Mouse (Mus musculus) embryonic facial prominence, embryonic 12.5 days (tissue): ENCODE measurements around the gene Tmigd3. TPM values are rescaled to one million over a fixed set of nuclear protein-coding genes. Genes with fewer than 3 reads are reported as not detected.

Source experiments
- ATAC-seq: fragments of 200-750 bp; cut with Nextera tagmentation; 2 replicates; pipeline ENCODE4 v1.8.0; 2017; ENCODE audit not compliant: insufficient number of reproducible peaks, insufficient read depth, low FRiP score, low TSS enrichment
- H3K27ac ChIP-seq: fragments of 300-500 bp; sonication (generic); 2 replicates; pipeline ENCODE4 v1.5.1; 2016; ENCODE audit warnings: mild to moderate bottlenecking
- H3K27me3 ChIP-seq: fragments of 300-500 bp; sonication (generic); 2 replicates; pipeline ENCODE4 v1.6.1; 2016; ENCODE audit warnings: mild to moderate bottlenecking, moderate library complexity
- H3K36me3 ChIP-seq: fragments of 300-500 bp; sonication (generic); 2 replicates; pipeline ENCODE4 v1.6.1; 2016; ENCODE audit warnings: mild to moderate bottlenecking
- H3K4me1 ChIP-seq: fragments of 300-500 bp; sonication (generic); 2 replicates; pipeline ENCODE4 v1.6.1; 2016
- H3K4me2 ChIP-seq: fragments of 300-500 bp; sonication (generic); replicated peaks from 2 replicates; pipeline ENCODE4 v1.6.1; 2016; ENCODE audit warnings: mild to moderate bottlenecking, moderate library complexity
- H3K4me3 ChIP-seq: fragments of 300-500 bp; sonication (generic); 2 replicates; pipeline ENCODE4 v1.5.1; 2016; ENCODE audit warnings: mild to moderate bottlenecking
- H3K9ac ChIP-seq: fragments of 300-500 bp; sonication (generic); 2 replicates; pipeline ENCODE4 v1.6.1; 2016; ENCODE audit warnings: mild to moderate bottlenecking, moderate library complexity
- H3K9me3 ChIP-seq: fragments of 300-500 bp; sonication (generic); 2 replicates; pipeline ENCODE4 v1.6.1; 2016; ENCODE audit warnings: mild to moderate bottlenecking, moderate library complexity
- WGBS: fragments of 180-500 bp; shearing (Covaris S2); methylation state at CpG from one replicate; pipeline ENCODE4 v1.1.7; 2016; 5-methylcytosine and 5-hydroxymethylcytosine counted together
- polyA plus RNA-seq: library from polyadenylated mRNA; unstranded; fragments of >200 nt; fragmentation: Nextera tagmentation; extraction: Ambion mirVana; gene quantifications from 2 replicates; pipeline ENCODE4 v1.2.1, GENCODE M21; 2016

Tmigd3 gene
- polyA plus RNA-seq, 1 experiment from 2014 or later, result not detected

DNA sequence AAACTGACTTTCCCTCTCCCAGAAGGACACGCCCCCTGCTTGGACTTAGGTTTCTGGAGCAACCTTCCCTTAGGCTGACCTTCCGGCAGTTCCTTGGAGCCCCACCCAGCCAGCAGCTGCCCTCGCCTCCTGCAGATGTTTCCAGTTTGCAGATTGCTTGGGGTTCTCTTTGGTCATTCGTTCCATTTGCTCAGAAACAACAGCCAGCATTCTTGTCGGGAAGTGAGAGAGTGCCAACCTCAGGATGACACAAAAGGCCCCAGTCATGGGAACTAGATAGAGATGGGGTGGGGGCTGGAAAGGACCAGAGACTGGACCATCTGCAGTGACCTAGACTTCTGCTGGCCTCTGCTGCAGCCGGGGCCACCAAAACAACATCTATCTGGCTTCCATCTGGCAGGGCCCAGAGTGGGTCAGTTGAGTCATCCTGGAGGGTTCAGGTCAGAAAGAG, 23.3 kb downstream of the Tmigd3 start:
- Histone ChIP-seq H3K4me3 (no peak overlapping the region), H3K27ac (no peak overlapping the region), H3K36me3 (no peaks in the 10 kb centered on the region), H3K4me1 (peaks cover 25% of the 10 kb centered on the region; the same call in 1 of the 2 replicates), H3K27me3 (no peaks in the 10 kb centered on the region), H3K4me2 (no peak overlapping the region), H3K9me3 (no peaks in the 10 kb centered on the region), H3K9ac (no peak overlapping the region)
- WGBS, result 19% methylated on average over 6 of the region's 6 CpGs
- no peak for ATAC-seq

DNA sequence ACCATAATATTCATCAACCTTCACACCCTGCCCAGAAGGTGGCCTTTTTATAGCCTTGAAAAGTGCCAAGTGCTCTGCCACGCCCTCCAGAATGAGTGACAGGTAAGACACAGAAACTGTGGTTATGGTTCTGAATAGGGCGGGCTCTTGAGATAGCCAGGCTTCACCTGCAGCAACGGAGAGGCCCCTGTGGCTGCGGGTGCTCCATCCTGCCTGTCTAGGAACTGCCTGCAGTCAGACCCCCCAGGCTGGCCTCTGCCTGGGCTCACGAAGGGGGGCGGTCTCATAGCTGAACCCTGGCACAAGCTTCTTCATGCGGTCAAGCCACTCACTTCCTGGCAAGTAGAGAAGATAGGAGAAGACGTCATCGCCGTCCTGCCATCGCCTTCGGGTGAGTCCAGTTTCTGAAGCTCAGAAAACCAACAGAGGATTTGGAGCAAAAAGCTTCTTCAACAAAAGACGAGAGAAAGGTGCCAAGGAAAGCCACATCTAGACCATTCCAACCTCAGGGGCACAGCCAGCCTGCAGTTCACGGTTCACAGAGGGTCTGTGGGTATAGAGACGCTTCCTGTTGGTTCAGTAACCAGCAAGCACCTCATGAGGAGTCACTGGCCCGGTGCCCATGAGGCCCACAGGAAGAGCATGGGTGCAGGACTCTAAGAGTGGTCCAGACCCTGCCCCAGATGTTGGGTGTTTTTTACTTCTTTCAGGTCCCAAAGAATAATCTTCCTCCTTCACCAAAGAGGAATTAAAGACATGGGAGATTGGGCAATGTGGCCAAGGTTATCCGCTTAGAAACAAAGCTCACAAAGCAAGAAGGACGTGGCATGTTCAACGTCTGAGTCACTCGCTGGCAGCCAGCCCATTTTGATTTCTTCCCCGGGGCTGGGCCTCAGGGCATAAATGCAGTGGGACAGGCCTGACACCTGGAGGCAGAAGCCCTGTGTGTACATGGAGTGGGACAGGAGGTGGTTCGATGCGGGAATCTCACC, 24.2 kb downstream of the Tmigd3 start:
- 81% methylated on average over 23 of the region's 23 CpGs for WGBS

DNA sequence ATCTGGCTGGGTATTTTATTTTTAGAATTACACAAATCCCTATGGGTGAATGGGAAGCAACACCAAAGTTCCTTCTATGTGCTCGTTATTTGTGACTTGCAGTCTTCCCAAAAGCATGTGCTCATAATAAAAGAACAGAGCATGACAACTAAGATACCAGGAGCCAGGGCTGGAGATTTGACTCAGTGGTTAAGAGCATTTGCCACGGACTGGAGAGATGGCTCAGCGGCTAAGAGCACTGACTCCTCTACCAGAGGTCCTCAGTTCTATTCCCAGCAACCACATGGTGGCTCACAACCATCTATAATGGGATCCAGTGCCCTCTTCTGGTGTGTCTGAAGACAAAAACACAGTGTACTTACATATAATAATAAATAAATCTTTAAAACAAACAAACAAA, 26.1 kb downstream of the Tmigd3 start:
- no peak for ATAC-seq
- no peak overlapping the region for H3K4me3 ChIP-seq
- peaks cover 25% of the 10 kb centered on the region; the same call in 1 of the 2 replicates for H3K4me1 ChIP-seq
- no peak overlapping the region for H3K9ac ChIP-seq
- H3K9me3 ChIP-seq, result no peaks in the 10 kb centered on the region
- 85% methylated on average over 3 of the region's 3 CpGs for WGBS
- no peak overlapping the region for H3K4me2 ChIP-seq
- H3K27ac ChIP-seq, result no peak overlapping the region
- H3K36me3 ChIP-seq, result no peaks in the 10 kb centered on the region
- H3K27me3 ChIP-seq, result no peaks in the 10 kb centered on the region

More for the DNA sequence above, 24.2 kb downstream of the Tmigd3 start:
- H3K36me3 ChIP-seq, result no peaks in the 10 kb centered on the region
- no peak overlapping the region for H3K9ac ChIP-seq
- H3K9me3 ChIP-seq, result no peaks in the 10 kb centered on the region
- ATAC-seq, result no peak
- no peaks in the 10 kb centered on the region for H3K27me3 ChIP-seq
- no peak overlapping the region for H3K27ac ChIP-seq
- no peak overlapping the region for H3K4me2 ChIP-seq
- peaks cover 25% of the 10 kb centered on the region; the same call in 1 of the 2 replicates for H3K4me1 ChIP-seq
- H3K4me3 ChIP-seq, result no peak overlapping the region

DNA sequence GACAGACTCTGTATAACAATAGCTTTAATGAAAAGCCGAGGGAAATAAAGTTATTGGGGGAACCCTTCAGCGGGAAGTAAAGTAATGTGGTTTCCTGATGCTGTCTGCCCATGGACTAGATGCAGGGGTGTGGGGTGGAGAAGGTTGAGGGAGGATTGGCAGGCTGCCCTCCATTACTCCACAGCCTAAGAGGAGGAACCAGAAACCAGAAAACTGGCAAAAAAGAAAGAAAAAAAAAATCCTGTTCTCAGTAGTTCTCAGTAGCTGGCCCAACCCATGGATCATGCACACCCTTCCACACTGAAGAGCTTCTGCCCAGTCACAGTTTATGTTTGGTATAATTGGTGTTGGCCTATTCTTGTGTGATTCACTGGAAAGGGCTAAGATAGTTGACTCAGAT, 27.6 kb downstream of the Tmigd3 start:
- H3K36me3 ChIP-seq, result no peaks in the 10 kb centered on the region
- H3K4me3 ChIP-seq, result no peak overlapping the region
- peaks cover 20% of the 10 kb centered on the region; the same call in 1 of the 2 replicates for H3K4me1 ChIP-seq
- H3K4me2 ChIP-seq, result no peak overlapping the region
- 88% methylated on average over 2 of the region's 2 CpGs for WGBS
- no peak overlapping the region for H3K27ac ChIP-seq
- H3K27me3 ChIP-seq, result no peaks in the 10 kb centered on the region
- H3K9me3 ChIP-seq, result no peaks in the 10 kb centered on the region
- H3K9ac ChIP-seq, result no peak overlapping the region
- ATAC-seq, result no peak

DNA sequence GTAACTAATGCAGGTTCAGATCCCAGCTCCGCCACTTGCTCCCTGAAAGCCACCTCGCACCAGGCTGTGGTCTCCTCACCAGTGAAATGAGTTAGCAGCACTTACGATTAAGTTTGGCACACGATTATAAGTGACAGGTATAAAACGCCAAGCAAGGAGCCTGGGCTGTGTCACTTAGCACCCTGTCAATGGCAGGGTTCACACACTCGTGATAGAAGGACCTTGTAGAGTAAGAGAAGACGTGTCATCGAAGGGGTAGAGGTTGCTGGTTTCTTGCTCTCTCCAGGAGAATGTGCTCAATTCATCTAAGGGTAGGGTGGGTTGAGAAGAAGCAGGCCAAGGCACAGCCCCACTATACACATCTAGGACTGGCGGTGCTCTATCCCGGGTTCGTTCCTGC, 28.2 kb downstream of the Tmigd3 start:
- H3K4me2 ChIP-seq, result no peak overlapping the region
- H3K36me3 ChIP-seq, result no peaks in the 10 kb centered on the region
- 88% methylated on average over 11 of the region's 11 CpGs for WGBS
- ATAC-seq, result no peak
- H3K4me3 ChIP-seq, result no peak overlapping the region
- H3K4me1 ChIP-seq, result peaks cover 15% of the 10 kb centered on the region; the same call in 1 of the 2 replicates
- H3K9ac ChIP-seq, result no peak overlapping the region
- H3K9me3 ChIP-seq, result no peaks in the 10 kb centered on the region
- H3K27me3 ChIP-seq, result no peaks in the 10 kb centered on the region
- H3K27ac ChIP-seq, result no peak overlapping the region

DNA sequence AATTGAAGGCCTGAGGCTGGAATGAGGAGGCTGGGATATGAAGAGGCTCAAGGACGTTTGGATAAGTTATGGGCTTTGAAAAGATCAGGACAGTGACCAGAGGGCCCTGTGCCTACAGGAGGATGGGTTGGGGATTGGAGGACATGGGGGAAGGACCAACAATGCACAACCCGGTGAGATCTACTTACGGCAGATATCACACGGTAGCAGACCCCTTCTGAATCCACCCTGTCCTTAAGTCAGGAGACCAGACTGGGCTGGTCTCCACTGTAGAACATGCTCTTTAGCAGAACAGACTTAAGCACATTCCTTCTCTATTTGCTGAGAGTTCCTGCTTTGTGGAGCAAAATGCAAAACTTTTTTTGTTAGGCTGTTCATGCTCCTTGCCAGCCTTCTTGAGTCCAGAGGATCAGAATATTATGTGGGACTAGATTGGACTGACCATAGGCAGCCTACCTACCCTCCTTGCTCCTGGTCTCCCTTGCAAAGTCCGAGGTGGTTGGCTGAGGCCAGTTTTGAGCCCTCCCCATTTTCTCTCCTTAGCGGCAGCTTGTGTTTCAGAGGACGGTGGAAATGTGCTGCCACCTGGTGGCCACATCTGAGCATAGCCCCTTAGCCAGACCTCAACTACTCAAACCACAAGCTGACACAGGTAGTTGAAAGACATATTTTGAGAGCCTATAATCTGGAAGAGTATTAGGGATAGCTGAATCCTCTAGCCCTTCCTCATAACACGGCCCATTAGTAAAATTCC, 28.9 kb downstream of the Tmigd3 start:
- Histone ChIP-seq H3K4me3 (no peak overlapping the region), H3K9me3 (no peaks in the 10 kb centered on the region), H3K27me3 (no peaks in the 10 kb centered on the region), H3K9ac (no peak overlapping the region), H3K36me3 (no peaks in the 10 kb centered on the region), H3K4me1 (peaks cover 8% of the 10 kb centered on the region; the same call in 1 of the 2 replicates), H3K4me2 (no peak overlapping the region), H3K27ac (no peak overlapping the region)
- no peak; the same call in 1 of the 2 replicates for ATAC-seq
- 40% methylated on average over 8 of the region's 8 CpGs for WGBS

DNA sequence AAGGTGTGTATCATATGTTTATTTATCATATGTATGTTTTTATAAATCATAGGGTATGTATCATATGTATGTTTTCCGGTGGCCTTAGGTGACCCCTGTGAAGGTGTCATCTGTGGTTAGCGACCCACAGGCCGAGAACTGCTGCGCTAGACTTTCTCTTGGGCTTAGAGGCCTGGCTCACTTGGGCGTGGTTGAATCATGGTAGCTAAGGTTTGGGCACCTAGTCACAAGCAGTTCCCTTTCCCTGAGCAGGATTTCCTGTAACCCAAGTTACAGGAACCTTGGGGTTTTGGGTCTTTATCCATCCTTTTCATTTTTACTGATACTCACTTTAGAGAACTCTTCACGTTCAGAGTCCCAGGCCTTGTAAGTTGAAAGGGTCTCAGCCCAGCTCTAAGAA, 29.6 kb downstream of the Tmigd3 start:
- peaks cover under 1% of the 10 kb centered on the region; the same call in 1 of the 2 replicates for H3K4me1 ChIP-seq

DNA sequence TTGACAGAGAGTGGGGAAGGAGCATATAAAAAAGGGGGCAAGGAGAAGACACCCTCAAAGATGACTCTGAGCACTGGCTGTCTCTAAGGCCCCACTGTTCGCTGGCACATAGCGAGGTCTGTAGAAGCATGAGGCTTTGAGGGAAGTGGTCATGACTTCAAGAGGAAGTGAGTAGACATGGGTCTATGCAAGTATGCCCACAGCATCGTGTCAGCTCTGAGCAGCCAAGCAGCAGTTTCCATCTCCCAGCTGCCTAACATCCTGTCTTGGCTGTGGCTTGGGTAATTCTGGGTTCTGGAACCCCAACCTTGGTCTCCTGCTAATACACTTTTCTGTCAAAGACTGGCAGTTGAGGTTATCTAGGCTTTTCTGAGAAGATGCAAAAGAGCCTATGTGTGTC, 30.0 kb downstream of the Tmigd3 start:
- Histone ChIP-seq H3K36me3 (no peaks in the 10 kb centered on the region), H3K4me1 (no peaks in the 10 kb centered on the region), H3K9ac (no peak overlapping the region), H3K9me3 (no peaks in the 10 kb centered on the region; the same call in 1 of the 2 replicates), H3K4me2 (no peak overlapping the region), H3K27ac (no peak overlapping the region), H3K4me3 (no peak overlapping the region), H3K27me3 (no peaks in the 10 kb centered on the region)
- no peak for ATAC-seq
- WGBS, result 87% methylated on average over 3 of the region's 3 CpGs

More for the DNA sequence above, 29.6 kb downstream of the Tmigd3 start:
- H3K4me2 ChIP-seq, result no peak overlapping the region
- no peaks in the 10 kb centered on the region; the same call in 1 of the 2 replicates for H3K9me3 ChIP-seq
- no peak overlapping the region for H3K27ac ChIP-seq
- no peak for ATAC-seq
- 80% methylated on average over 6 of the region's 6 CpGs for WGBS
- H3K36me3 ChIP-seq, result no peaks in the 10 kb centered on the region
- no peaks in the 10 kb centered on the region for H3K27me3 ChIP-seq
- H3K4me3 ChIP-seq, result no peak overlapping the region
- no peak overlapping the region for H3K9ac ChIP-seq

DNA sequence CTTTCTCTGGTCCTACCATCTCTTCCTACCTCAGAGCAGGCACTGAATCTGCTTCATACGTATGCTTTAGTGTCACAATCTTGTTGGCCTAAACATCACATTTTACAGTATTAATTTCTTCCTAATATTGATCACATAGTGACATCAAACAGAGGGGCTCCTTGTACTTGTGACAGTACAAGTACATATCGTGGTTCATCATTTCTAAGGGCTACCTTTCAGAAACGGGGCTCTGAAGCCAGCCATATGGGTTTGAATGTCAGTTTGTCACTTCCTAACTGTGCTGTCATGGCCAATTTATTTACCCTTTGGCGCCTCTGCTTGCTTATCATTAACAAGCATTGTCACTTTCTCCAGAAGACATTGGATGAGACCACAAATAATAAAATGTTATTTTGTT, 30.8 kb downstream of the Tmigd3 start:
- no peak overlapping the region for H3K27ac ChIP-seq
- H3K9ac ChIP-seq, result no peak overlapping the region
- 78% methylated on average over 4 of the region's 4 CpGs for WGBS
- no peaks in the 10 kb centered on the region for H3K4me1 ChIP-seq
- no peak overlapping the region for H3K4me3 ChIP-seq
- H3K4me2 ChIP-seq, result no peak overlapping the region
- no peaks in the 10 kb centered on the region for H3K27me3 ChIP-seq
- no peaks in the 10 kb centered on the region for H3K36me3 ChIP-seq
- no peak for ATAC-seq
- no peaks in the 10 kb centered on the region; the same call in 1 of the 2 replicates for H3K9me3 ChIP-seq

DNA sequence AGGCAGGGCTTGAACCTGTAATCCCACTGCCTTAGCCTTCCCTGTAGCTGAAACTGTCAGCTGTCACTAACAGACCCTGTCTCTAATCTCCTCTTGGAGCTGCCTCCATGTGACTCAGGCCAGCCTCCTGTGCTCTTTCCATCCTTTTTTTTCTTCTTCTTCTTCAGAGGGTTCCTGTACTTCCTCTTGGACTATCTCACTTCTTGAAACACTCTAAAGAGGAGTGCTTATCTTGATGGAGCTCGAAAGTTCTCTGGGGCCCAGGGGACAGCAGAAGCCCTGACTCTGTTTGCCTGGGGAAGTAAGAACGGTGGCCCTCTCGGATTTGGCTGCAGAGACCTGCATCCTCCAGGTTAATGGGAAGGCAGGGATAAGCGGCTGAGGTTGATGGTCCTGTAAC, 33.5 kb downstream of the Tmigd3 start:
- H3K36me3 ChIP-seq, result no peaks in the 10 kb centered on the region
- 71% methylated on average over 4 of the region's 4 CpGs for WGBS
- no peaks in the 10 kb centered on the region; the same call in 1 of the 2 replicates for H3K9me3 ChIP-seq
- no peak overlapping the region for H3K4me3 ChIP-seq
- H3K9ac ChIP-seq, result no peak overlapping the region
- no peaks in the 10 kb centered on the region for H3K27me3 ChIP-seq
- no peak overlapping the region for H3K27ac ChIP-seq
- H3K4me2 ChIP-seq, result no peak overlapping the region
- no peaks in the 10 kb centered on the region for H3K4me1 ChIP-seq
- ATAC-seq, result no peak

DNA sequence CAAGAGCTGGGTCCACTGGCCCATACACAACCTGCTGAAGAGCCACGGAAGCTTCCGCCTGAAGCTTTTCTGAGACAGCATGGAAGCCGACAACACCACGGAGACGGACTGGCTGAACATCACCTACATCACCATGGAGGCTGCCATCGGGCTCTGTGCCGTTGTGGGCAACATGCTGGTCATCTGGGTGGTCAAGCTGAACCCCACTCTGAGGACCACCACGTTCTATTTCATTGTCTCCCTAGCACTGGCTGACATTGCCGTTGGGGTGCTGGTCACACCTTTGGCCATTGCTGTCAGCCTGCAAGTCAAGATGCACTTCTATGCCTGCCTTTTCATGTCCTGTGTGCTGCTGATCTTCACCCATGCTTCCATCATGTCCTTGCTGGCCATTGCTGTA, 34.0 kb downstream of the Tmigd3 start:
- no peak overlapping the region for H3K4me2 ChIP-seq
- 90% methylated on average over 9 of the region's 9 CpGs for WGBS
- no peaks in the 10 kb centered on the region; the same call in 1 of the 2 replicates for H3K9me3 ChIP-seq
- no peak overlapping the region for H3K27ac ChIP-seq
- no peak overlapping the region for H3K9ac ChIP-seq
- H3K27me3 ChIP-seq, result no peaks in the 10 kb centered on the region
- H3K4me1 ChIP-seq, result no peaks in the 10 kb centered on the region
- ATAC-seq, result no peak
- H3K36me3 ChIP-seq, result no peaks in the 10 kb centered on the region
- H3K4me3 ChIP-seq, result no peak overlapping the region
